Mouse (Mus musculus) gastrocnemius, postnatal 14 days (tissue): ENCODE results near the gene Sos1. TPM values are rescaled to one million over a fixed set of nuclear protein-coding genes. Genes with fewer than 3 reads are reported as not detected.

ENCODE experiments used
- DNase-seq: peaks from one replicate; pipeline ENCODE4 v3.0.0; 2021; ENCODE audit warnings: mixed read lengths
- intact Hi-C: fragments of 180-260 bp; cut with DNase I; formaldehyde crosslinking; loops from one replicate; pipeline ENCODE4 v1.15.1; 2025; ENCODE audit warnings: low total_unique reads
- total RNA-seq, 2 experiments: library from RNA; stranded (reverse); gene quantifications; 2 replicates each; pipeline ENCODE4 v1.2.3; 2021

Sos1 gene
- total RNA-seq, 2 experiments from 2014 or later: 11.7 to 13.5 TPM

DNA sequence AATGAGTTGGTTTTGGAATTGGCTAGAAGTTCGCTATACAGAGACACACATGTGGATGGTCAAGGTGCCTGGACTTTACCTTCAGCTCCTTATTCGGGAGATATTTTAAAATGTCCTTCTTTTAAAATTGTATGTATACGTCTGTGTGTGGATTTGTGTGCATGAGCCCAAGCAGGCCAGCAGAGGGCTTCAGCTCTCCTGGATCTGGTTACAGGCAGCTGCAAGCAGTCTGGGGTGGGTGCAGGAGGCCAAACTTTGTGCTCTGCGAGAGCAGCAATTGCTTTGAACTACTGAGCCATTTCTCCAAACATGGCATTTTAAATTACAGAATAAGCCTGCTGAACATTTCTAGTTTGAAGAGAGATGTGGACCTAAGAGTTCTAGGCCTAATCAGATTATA is 135.0 kb downstream of the Sos1 start:
- intact Hi-C loops: no loop called here
- DNase-seq: peak; percentile 25

Other genes with a start within 250 kb of the Sos1 start
- 1 to 10 TPM; 4.9 to 6.1 TPM for gene Morn2, start 190.2 kb downstream of the Sos1 start, total RNA-seq
- gene Dhx57, start 190.0 kb downstream of the Sos1 start, total RNA-seq: 1 to 10 TPM; 6.4 to 6.7 TPM
- under 1 TPM in 1 of 2 experiments, not detected in 1; 0.64 TPM for gene Arhgef33, start 173.0 kb downstream of the Sos1 start, total RNA-seq
- not detected for gene Gm10190, start 106.9 kb downstream of the Sos1 start, total RNA-seq
- under 1 TPM in 1 of 2 experiments, not detected in 1; 0.14 TPM for gene Cdkl4, start 97.4 kb upstream of the Sos1 start, total RNA-seq
- gene Map4k3, start 248.0 kb upstream of the Sos1 start, total RNA-seq: 10 to 100 TPM; 16.4 to 17.3 TPM